Mouse (Mus musculus): ENCODE measurements around the gene Spaca4.

Gene Spaca4

DNA sequence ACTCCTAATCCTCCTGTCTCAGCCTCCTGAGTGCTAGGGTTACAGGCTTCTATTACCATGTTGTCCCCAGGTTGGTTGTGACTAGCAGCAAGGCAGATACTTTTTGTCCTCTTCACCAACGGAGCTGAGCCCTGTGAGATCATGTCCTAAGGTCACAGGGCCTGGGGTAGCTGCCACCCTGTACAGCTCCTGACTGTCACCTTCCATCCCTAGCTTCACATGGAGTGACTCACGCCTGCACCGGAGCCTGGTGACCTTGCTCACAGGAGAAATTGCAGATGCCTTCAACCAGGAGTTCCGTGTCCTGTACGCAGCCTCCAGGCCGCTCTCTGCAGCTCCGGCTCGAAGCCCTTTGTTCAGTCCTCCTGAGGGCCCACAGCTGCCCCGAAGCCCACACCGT, 806 bp upstream of the Spaca4 start:
- no peak for DNase-seq

DNA sequence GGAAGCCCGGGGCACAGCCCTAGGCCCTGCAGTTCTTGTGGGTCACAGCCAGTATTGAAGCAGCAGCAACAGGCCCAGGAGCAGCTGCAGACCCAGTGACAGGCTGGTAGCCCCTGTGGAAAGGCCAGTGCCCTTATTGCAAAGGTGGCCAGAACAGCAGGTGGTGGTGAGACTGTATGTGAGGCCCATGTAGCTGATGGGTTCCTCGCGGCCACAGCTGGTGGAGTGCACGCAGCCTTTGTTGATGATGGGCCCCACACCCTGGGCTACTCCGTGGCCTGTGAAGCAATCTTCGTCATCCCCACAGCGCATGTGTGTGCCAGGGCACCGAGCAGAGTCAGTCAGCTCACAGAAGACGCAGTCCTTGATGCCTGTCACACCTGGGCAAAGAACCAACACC, 462 bp downstream of the Spaca4 start:
- DNase-seq = no peak

DNA sequence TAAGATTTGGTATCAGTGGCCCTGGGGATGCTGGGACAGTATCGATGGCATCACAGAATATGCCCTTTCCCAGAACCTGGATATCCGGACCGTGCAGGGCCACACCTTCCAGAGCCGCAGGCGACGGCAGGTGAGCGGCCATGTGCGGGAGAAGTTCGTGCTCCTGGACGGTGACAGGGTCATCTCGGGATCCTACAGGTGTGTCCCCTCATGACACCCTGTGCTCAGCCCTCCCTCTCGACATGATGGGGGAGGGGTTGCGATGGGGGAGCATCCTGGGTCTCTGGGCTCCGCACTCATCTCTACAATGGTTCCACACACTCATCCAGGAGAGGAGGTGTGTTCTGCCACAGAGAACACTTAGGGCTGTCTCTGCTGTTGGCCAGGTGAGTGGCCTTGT, 1.8 kb downstream of the Spaca4 start:
- DNase-seq = no peak

DNA sequence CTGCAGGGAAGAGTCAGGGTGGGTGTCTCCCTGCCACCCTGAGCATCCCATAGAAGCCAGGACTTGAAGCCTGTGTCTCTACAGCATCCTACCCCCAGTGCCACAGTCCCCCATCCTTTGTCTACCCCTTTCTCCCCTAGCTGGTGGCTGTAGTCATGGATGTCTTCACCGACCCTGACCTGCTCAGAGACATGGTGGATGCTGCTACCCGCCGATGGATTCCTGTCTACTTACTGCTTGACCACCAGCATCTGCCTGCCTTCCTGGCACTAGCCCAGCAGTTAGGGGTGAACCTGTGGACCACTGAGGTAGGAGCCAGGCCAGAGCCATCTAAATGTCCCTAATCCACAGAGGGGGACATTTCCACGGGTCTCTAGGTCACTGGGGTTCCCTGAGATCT, 2.3 kb downstream of the Spaca4 start:
- no peak for DNase-seq

DNA sequence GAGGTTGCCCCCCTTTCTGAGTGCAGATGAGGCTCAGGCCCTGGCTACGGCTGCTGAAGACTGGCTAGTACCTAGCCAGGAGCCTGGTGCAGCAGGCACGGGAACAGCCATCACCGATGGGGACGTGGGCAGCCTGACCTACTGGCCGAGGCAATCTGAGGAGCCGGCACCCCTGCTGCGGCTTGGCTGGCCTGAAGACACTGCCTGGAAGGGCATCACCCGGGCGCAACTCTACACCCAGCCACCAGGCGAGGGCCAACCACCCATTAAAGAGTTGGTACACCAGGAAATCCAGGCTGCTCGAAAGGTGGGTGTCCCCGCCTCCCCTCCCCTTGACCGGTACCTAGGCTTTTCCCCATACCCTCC, 3.3 kb downstream of the Spaca4 start:
- no peak for DNase-seq

DNA sequence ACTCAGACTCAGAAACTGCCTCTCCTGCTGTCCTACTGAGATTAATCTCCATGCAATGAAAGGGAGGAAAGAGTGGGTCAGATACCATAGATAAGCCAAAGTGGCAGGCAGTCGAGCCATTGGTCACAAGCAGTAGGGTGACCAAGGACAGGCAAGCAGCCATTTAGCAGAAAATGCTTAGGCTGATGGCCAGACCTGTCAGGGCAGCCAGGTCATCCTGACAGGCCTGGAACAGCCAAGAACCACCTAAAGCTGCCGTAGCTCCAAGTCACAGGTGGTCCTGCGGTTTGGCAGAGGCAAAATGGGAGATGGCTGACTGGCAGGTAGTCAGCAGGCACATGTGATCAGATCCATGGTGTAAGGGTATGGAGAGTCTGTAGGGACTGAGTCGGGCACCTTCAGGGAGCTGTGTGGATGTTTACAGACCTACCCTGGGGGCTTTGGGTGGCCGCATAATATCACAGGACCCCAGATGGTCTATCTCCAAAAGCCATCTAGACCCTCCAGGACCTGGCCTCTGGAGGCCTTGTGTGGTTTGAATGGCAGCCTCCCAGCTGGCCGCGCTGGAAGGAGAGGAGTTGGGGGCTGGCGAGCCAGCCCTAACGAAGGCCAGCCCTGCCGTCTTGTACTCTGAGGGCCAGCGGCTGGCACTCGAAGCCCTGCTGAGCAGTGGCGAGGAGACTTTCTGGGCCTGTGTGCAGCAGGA, 3.8 kb downstream of the Spaca4 start:
- no peak for DNase-seq

DNA sequence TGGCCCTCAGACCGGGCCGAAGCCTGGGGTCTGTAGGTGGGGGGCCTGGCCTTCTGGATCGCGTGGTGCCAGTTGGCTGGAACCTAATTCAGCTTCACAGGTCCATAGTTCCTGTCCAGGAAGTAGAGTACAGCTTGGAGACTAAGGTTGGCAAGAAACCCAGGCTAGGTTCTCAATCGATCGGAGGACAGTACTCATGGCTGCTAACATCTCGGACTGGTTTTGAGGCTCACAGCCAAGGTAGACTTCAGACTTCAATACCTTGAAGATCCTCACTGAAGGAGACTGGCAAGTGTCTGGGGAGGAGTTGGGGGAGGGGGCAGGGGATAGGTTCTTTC, 4.4 kb downstream of the Spaca4 start:
- no peak for DNase-seq

DNA sequence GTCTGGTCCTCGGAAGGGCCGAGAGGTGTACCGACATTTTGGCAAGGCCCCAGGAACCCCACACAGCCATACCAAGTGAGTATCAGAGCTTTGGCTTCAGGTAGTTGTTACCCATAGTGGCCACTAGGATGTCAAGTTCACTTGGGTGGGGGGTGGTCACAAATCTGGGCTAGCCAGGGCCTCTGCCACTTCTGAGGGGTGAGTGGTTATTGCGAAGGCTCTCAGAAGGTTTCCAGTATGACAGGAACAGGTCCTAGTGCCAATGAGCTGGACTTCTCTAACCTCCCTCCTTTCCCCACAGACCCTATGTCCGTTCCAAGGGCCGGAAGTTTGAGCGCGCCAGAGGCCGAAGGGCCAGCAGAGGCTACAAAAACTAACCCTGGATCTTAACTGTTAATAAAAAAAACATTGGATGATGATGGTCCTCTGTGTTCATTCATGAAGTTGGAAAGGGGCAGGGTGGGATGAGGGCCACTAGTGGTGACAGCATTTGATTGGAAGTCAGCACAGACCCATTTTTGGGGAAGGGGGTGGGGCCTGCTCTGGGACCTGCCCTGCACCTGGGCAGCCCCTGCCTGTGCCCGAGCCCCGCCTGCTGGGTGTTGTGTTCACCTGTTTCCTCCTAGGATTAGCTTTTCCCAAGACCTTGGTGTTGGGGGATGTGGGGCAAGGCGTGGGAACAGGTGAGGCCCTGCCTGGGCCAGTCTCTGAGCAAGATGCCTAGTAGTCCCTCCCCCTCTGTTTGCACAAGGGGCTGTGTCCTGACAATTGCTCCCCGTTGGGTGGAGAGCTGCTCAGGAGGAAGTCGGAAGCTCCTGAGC, 5.0 kb downstream of the Spaca4 start, which contains the start of gene Fam83e:
TSS of gene Fam83e (plus strand) at position 800 of the 821 bp plus-strand sequence.
- DNase-seq = no peak

DNA sequence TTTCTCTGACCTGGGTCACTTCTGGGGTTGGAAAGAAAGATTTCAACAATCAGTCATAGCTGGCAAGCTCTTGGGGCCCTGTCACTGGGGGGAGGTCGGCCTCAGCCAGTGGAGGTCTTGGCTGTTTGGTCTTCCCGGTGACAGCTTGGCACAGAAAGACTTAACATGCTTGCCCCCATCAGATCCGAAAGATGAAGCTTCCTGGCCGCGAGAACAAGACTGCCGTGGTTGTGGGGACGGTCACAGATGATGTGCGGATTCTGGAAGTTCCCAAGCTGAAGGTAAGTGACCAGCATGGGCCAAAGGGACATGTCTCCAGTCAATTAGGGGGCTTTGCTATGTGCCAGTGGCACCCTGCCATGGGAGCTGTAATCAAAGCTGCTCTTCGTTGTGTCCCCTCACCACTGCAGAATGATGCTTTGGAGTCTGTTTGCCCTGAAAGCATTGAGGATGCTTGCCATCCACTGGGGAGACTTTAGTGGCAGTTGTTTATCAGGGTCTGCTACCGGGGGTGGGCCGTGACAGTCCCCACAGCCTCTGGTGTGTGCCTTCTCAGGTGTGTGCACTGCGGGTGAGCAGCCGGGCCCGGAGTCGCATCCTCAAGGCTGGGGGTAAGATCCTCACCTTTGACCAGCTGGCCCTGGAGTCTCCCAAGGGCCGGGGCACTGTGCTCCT, 5.7 kb downstream of the Spaca4 start:
- DNase-seq = no peak

DNA sequence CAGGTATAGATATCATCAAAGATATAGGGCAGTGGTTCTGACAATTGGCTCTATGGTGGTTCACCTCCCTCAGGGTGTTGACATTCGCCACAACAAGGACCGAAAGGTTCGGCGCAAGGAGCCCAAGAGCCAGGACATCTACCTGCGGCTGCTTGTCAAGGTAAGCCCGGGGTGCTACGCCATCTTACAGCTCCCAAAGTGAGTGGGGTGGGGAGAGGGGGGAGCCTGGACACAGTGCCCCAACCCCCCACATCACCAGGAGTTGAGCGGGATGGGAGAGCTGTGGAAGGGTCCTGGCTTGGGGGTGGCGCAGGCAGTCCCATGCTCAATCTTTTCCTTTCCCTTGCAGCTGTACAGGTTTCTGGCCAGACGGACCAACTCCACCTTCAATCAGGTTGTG, 6.4 kb downstream of the Spaca4 start:
- DNase-seq = no peak

DNA sequence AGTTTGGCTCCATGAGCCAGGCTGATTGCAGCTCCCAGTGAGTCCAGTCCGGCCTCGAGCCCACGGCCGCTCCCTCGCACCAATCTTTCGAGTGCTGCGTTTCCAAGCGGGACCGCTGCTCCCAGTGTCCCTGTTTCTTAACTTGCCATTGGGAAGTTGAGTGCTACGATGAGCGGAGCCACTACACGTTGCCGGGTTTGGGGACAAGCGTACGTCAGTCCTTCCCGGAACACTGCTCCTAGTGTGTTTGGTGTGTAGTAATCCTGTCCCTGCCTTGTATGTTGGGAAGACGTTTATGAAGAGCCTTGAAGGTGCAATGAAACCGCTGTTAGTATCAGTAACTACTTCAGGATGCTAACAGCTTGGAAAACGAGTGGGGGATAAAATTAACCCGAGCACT, 7.3 kb downstream of the Spaca4 start:
- DNase-seq = no peak

DNA sequence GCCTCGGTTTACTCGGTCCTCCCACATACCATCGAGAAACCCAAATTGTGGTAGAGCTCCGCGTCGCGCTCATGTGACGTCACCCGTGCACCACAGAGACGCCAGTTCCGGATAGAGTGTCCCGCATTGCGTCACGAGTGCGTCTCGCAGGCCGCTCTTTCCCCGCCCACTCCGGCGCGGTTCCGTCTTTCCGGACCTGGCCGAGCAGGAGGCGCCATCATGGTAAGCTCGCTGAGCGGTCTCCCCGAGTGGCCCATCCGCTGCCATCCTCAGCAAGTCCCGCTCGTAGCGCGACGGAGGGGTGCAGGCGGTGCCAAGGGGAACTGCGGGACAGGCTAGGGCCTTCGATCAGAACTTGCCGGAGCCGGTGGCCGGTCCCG, 7.7 kb downstream of the Spaca4 start, which contains the start of gene Sphk2:
TSS of gene Sphk2 (minus strand) at position 85 of the 380 bp plus-strand sequence.
- peak; percentile 99 for DNase-seq

DNA sequence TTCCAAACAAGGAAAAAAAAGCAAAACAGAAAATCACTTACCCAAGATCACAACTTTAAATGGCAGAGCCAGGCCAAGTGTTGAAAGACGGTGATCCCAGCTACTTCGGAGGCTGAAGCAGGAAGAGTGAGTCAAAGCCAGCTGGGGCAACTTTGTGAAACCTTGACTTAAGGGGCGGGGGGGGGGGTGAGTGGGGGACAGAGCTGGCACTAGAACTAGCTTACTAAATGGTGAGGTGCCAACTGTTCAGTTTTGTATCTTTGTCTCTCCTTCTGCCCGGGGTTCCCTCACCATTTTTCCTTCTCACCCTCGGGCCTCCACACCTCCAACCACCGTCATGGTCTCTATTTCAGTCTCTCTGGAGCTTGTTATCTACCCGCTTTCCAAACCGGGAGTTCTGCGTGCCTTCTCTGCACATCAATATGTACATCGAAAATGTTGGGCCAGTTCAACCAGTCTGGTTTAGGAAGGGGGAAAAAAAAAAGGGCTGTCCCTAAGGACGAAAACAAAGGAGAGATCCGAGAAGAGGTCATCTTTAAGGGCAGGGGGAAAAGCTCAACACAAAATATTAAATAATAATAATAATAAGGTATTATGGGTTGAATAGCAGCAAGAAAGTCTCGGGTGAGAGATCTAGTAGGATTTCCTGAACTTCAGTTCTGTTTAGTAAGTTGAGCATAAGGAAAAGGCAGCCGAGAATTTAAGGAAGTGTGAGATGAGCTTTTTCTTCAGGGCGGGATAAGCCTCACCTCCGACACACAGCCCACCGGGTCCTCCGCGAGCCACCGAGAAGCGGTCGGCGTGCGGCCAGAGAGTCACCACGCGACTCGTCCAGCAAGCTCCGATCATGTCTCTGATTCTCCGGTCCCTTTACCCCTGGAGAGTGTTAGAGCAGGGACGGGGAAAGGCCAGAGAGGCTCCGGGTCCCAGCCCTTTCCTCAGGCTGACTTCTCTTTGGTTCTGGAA, 8.4 kb downstream of the Spaca4 start:
- no peak for DNase-seq

DNA sequence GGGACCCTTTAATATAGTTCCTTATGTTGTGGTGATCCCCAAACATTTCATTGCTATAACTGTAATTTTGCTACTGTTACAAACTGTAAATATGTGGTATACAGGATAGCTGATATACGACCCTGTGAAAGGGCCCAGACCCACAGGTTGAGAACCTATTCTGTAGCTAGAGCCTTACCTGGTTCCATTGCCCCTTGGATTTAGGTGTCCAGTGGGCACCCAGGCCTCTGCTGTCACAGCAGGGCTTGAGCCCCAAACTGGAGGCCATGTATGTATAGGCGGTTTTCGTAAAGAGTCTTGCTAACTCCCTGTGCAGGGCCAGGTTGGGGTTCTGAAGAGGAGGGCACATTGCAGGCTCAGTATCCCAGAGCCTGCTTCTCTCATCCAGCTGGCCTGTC, 9.2 kb downstream of the Spaca4 start:
- DNase-seq = no peak

DNA sequence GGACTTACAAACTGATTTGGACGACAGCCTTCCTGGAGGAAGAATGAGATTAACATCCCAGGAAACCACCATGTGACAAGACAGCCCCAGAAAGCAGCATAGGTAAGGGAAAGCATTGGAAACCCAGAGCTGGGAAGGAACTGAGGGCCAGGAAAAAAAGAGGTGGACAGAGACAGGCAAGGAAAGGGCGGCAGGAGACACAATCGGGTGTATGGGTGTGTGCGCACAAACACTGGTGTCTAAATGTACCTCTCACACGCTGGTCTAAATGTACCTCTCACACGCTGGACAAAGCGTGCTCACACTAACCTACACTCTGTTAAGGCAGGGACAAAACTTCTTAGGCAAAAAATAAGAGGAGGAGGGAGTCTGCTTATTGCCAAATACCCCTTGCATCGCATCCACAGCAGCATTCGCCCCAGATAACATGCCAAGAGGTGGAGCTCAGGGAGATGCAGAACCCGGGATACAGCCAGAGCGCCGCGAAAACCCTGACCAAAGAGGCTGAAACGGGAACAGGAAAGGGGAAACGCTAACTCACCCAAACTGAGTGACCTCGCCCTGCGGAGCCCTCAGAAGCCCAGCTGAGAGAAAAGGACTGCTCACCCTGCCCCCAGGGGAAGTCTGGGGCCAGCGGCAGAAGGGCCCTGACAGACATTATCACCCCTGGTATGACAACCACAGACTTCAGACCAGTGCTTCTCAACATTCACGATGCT, 9.7 kb downstream of the Spaca4 start:
- DNase-seq = no peak

DNA sequence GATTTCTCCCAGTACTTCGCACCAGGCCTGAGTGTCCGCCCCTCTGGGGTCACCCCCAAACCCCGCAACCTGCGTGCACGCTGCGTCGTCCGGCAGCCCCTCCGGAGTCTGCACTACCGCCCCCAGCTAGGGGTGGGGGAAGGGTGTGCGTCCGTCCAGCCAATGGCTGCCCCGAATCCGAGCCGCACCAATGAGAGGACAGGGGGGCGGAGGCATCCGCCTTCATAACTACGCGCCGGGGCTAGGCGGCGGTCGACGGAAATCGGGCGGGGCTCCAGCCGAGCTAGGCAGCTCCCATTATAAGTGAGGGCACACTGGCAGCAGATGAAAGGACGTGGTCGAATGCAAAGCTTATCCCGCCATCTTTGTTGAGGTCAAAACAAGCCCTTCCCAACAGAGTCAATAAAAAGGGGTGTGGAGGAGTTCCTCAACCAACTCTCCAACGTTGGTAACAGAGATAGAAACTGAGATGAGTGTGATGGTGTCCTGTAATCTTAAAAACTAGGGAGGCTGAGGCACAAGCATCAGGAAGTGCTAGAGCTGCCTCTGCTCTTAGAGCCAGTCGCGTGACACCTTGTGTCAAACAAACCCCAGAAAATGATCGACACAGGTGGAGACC, 10.4 kb downstream of the Spaca4 start, which contains the start of gene Rpl18:
TSS of gene Rpl18 (plus strand) at position 368 of the 619 bp plus-strand sequence.
- DNase-seq = peak; percentile 97

DNA sequence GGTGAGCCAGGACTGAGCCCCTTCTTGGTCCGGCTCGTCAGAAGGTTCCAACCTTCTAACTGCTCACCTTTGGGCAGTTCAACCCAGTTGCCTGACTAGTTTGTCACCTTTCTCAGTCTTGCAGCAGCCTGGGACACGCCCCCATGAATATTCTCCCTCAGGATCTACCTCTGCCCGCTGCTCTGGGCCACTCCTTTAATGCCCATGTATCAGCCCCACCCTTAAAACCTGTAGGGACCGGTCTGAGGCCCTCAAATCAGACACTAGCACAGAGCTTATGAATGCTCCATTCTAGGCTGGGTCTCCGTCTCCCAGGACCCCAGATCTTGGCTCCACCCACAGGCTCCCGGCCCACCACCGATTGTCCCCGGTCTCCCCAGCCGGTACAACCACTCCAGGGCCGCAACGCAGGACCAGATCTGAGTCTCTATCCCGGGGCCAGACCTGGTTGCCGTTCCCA, 11.0 kb downstream of the Spaca4 start:
- DNase-seq = no peak

DNA sequence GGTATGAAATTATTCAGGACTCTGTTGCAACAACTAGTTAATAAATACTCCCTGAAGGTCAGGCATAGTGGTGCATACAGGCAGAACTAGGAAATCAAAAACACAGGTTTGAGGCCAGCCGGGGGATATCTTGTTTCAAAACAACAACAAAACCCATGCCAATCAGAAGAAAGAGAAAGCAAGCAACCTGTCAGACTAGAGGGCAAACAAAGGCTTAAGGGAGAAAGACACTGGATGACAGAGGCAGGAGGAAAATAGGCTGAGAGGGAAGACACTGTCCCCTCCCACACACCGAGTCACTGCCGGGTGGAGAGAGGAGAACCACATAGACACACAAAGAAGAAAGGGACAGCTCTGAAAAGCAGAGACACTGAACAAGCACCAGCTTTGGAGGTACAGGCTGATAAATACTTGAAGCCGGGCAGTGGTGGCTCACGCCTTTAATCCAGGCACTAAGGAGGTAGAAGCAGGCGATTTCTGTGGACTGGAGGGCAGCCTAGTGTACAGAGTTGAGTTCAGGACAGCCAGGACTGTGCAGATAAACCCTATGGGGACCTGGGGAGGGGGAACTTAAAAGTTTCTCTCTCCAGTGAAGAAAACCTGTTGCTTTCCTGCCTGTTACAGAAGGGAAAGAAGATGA, 11.6 kb downstream of the Spaca4 start:
- DNase-seq = peak; percentile 28

DNA sequence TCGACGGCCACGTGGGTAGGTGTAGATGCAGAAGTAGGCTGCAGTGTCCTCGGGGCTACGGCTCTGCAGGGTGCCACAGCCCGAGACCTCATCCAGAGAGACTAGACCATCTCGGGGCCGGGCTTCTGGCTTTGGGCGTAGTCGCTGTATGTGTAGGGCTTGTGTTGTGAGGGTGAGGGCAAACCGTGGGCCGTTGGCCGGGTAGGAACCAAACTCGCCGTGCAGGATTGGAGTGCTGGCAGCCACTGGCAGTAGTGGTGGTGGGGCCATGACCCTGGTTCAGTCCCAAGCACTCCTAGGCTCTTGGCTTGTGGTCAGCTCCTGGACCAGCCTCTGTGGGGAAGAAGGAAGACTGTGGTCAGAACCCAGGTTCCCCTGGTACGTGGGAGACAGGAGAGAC, 12.2 kb downstream of the Spaca4 start:
- no peak for DNase-seq

DNA sequence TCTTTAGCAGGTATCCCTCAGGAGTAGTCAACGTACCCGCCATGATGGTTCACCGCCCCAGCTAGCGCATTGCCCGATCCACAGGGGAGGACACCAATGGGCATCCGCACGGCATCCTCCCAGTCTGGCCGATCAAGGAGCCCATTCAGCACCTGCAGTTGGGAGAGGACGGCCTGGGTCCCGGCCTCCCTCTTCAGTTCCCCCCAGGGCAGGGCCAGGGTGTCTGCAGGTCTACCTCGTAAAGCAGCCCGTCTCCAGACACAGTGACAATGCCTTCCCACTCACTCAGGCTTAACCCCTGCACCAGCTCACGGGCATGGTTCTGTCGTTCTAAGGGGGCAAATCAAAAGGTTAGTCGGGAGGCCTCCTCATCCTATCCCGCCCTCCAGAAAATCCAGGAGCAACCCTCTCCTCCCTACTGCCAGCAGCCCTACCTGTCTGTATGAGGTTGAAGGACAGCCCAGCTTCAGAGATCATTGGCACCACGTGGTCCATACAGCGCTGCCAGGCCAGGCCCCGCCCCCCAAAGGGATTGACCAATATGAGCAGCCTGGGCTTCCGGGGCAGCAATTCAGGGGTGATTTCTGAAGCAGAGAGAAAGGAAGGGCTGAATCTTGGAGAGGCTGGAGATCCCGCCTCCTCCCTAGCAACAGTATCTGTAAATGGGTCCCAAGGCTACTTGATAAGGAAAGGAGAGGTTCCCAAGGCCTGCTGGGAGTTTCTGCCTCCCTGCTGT, 13.4 kb downstream of the Spaca4 start:
- DNase-seq = peak; percentile 88

Data from kidney, adult 18-20 months (tissue).